Mouse (Mus musculus): ENCODE results near the gene Fat2.

- TF ChIP-seq EP300 (IDR thresholded peaks at IDR 0.05), result no peak
- TF ChIP-seq CTCF (IDR thresholded peaks at IDR 0.05), result no peak
These were observed 72.0 kb downstream of the Fat2 start for GRCm38 (mm10) chr11:55264318-55264717.
